Mouse (Mus musculus) kidney, embryonic 14.5 days (tissue): Measurements from ENCODE around the gene Slc39a11. TPM values are rescaled to one million over a fixed set of nuclear protein-coding genes. Genes with fewer than 3 reads are reported as not detected.

Experiments used
- ATAC-seq: fragments of 200-750 bp; cut with Nextera tagmentation; 2 replicates; pipeline ENCODE4 v1.8.0; 2017; ENCODE audit warnings: moderate number of reproducible peaks, mild to moderate bottlenecking, moderate TSS enrichment, moderate library complexity; ENCODE audit not compliant: low FRiP score, low TSS enrichment
- H3K27ac ChIP-seq: fragments of 300-500 bp; sonication (generic); 2 replicates; pipeline ENCODE4 v1.5.1; 2014; ENCODE audit warnings: low read depth, mild to moderate bottlenecking, low read length, moderate library complexity, mixed read lengths
- H3K27me3 ChIP-seq: fragments of 300-500 bp; sonication (generic); 2 replicates; pipeline ENCODE4 v1.6.1; 2014; ENCODE audit warnings: mild to moderate bottlenecking, low read length; ENCODE audit not compliant: control insufficient read depth, insufficient read depth
- H3K36me3 ChIP-seq: fragments of 300-500 bp; sonication (generic); 2 replicates; pipeline ENCODE4 v1.6.1; 2014; ENCODE audit warnings: low read length, mixed read lengths; ENCODE audit not compliant: control insufficient read depth, insufficient read depth
- H3K4me1 ChIP-seq: fragments of 300-500 bp; sonication (generic); 2 replicates; pipeline ENCODE4 v1.6.1; 2014; ENCODE audit warnings: low read length, mixed read lengths; ENCODE audit not compliant: control insufficient read depth, insufficient read depth
- H3K4me2 ChIP-seq: fragments of 300-500 bp; sonication (generic); replicated peaks from 2 replicates; pipeline ENCODE4 v1.6.1; 2014; ENCODE audit warnings: low read depth, mild to moderate bottlenecking, low read length
- H3K4me3 ChIP-seq: fragments of 300-500 bp; sonication (generic); 2 replicates; pipeline ENCODE4 v1.5.1; 2014; ENCODE audit warnings: mild to moderate bottlenecking, low read length
- H3K9ac ChIP-seq: fragments of 300-500 bp; sonication (generic); 2 replicates; pipeline ENCODE4 v1.6.1; 2014; ENCODE audit warnings: low read depth, mild to moderate bottlenecking, low read length, moderate library complexity
- H3K9me3 ChIP-seq: fragments of 300-500 bp; sonication (generic); 2 replicates; pipeline ENCODE4 v1.6.1; 2016; ENCODE audit warnings: low read length; ENCODE audit not compliant: control insufficient read depth
- WGBS: fragments of 180-500 bp; shearing (Covaris S2); extraction: QIAGEN DNeasy Blood & Tissue Kit; methylation state at CpG from one replicate; pipeline ENCODE4 v1.1.7; 2014; 5-methylcytosine and 5-hydroxymethylcytosine counted together
- polyA plus RNA-seq: library from polyadenylated mRNA; unstranded; fragments of >200 nt; fragmentation: Nextera tagmentation; extraction: Ambion mirVana; gene quantifications from 2 replicates; pipeline ENCODE4 v1.2.1, GENCODE M21; 2014

Slc39a11 gene
- polyA plus RNA-seq, 1 experiment from 2014 or later: 16.4 TPM

GRCm38 (mm10) chr11:113308256-113308941 is 341.5 kb downstream of the Slc39a11 start:
- Histone ChIP-seq H3K4me1 (no peaks in the 10 kb centered on the region), H3K27me3 (no peaks in the 10 kb centered on the region), H3K36me3 (no peaks in the 10 kb centered on the region), H3K27ac (no peak overlapping the region), H3K4me2 (no peak overlapping the region), H3K9me3 (no peaks in the 10 kb centered on the region), H3K9ac (no peak overlapping the region), H3K4me3 (no peak overlapping the region)
- ATAC-seq: no peak
- WGBS: 54% methylated on average over 4 of the region's 4 CpGs

DNA sequence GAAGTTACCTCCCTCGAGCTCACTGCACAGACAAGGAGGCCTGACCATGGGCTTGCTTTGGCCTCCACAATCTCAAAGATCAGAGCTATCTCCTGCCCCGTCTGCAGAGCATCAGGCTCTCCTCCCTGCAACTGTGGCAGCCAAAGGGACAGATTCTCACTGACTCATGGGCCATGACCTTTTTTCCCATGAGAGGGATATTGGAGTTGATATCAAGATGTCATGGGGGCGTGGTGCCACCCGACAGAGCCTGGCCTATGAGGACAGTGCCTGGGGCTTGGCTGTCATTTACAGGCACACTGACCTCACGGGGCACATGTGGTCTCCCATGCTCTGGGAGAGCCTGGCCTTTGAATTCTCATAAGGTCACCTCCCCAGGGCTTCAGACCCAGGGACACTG is 346.7 kb downstream of the Slc39a11 start:
- Histone ChIP-seq H3K4me2 (no peak overlapping the region), H3K9ac (no peak overlapping the region), H3K27me3 (no peaks in the 10 kb centered on the region), H3K9me3 (no peaks in the 10 kb centered on the region), H3K4me1 (no peaks in the 10 kb centered on the region), H3K27ac (no peak overlapping the region), H3K36me3 (no peaks in the 10 kb centered on the region), H3K4me3 (no peak overlapping the region)
- WGBS: 81% methylated on average over 5 of the region's 5 CpGs
- no peak for ATAC-seq

DNA sequence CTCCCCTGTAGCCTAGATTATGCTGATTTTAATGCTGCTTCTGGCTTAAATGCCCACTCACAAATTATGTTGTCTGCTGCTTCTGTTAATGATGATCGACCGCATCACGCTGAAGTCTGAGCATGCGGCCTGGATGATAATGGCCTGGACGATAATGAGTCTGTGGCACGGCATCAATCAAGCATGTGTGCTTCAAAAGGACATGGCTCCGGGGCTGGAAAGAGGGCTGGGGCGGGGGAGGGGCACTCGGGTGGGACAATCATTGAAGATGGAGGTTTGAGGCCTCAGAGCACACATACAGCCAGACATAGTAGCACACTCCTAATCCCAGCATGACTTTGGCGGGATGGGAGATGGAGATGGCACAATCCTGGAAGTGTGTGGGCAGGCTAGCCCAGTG is 350.4 kb downstream of the Slc39a11 start:
- H3K4me2 ChIP-seq: no peak overlapping the region
- H3K4me1 ChIP-seq: no peaks in the 10 kb centered on the region
- no peaks in the 10 kb centered on the region for H3K36me3 ChIP-seq
- no peak for ATAC-seq
- no peaks in the 10 kb centered on the region for H3K9me3 ChIP-seq
- no peak overlapping the region for H3K9ac ChIP-seq
- WGBS: 77% methylated on average over 10 of the region's 10 CpGs
- H3K27ac ChIP-seq: no peak overlapping the region
- no peaks in the 10 kb centered on the region for H3K27me3 ChIP-seq
- no peak overlapping the region for H3K4me3 ChIP-seq

DNA sequence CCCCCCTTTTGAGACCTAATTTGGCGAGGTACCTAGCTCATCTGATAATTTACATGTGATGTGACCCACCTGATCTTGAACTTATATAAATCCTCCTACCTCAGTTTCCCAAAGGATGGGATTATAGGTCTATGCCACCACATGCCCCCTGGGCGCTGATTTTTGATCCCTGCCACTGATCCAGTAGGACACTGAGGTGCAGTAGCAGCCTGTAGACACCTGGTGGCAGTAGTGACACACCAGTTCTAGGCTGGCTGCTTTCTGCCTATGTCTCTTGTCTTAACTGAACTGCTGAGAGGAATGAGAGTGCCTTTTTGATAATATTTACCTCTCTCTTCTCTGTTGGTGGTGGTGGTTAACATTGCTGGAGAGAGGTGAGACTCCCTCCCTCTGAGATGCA is 352.1 kb downstream of the Slc39a11 start:
- WGBS: 11% methylated on average over 2 of the region's 2 CpGs
- H3K27me3 ChIP-seq: no peaks in the 10 kb centered on the region
- no peak overlapping the region for H3K4me3 ChIP-seq
- H3K4me2 ChIP-seq: no peak overlapping the region
- H3K9ac ChIP-seq: no peak overlapping the region
- no peaks in the 10 kb centered on the region for H3K36me3 ChIP-seq
- no peak overlapping the region for H3K27ac ChIP-seq
- no peaks in the 10 kb centered on the region for H3K9me3 ChIP-seq
- peak; percentile 56; the same call in 1 of the 2 replicates for ATAC-seq
- no peaks in the 10 kb centered on the region for H3K4me1 ChIP-seq

DNA sequence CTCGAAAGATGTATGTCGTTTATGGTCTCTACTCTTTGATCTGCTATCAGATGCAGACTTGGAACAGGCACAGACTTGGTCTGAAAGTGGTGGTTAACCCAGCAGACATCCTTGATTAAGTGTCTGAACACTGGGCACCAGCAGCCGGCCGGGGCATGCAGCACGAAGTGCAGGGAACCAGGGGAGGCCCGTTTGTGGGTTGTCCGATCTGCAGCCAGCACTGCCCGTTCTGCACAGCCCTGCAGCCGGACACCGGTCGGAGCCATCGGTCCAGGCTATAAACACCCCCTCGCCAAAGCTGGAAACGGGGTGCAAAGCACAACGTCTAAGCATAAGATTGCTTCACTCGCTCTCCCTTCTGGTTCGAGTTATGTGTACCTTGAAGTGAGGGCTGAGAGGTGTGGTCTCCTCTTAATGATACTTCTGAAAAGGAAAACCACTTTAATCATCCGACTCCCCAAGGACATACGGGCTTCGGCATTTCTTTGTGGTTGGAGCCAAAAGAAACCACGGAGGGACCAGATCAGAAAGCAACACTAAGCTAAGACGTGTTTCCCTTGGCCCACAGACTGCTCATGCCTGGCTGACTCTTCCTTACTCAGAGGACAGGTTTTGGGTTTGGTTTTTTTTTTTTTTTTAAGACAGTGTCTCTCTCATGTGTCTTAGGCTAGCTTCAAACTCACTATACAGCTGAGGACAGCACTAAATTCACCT is 352.8 kb downstream of the Slc39a11 start:
- Histone ChIP-seq H3K4me1 (no peaks in the 10 kb centered on the region), H3K36me3 (no peaks in the 10 kb centered on the region), H3K27ac (no peak overlapping the region), H3K4me3 (no peak overlapping the region), H3K27me3 (no peaks in the 10 kb centered on the region), H3K9ac (no peak overlapping the region), H3K9me3 (no peaks in the 10 kb centered on the region), H3K4me2 (no peak overlapping the region)
- 80% methylated on average over 22 of the region's 22 CpGs for WGBS
- no peak for ATAC-seq

- H3K4me1 ChIP-seq: no peaks in the 10 kb centered on the region
- no peak overlapping the region for H3K27ac ChIP-seq
- no peaks in the 10 kb centered on the region for H3K36me3 ChIP-seq
- H3K27me3 ChIP-seq: no peaks in the 10 kb centered on the region
- no peaks in the 10 kb centered on the region for H3K9me3 ChIP-seq
- no peak overlapping the region for H3K9ac ChIP-seq
- ATAC-seq: no peak
- H3K4me2 ChIP-seq: no peak overlapping the region
- 31% methylated on average over 7 of the region's 7 CpGs for WGBS
- no peak overlapping the region for H3K4me3 ChIP-seq
Observed at GRCm38 (mm10) chr11:113296162-113296561, 353.7 kb downstream of the Slc39a11 start.

- H3K4me2 ChIP-seq: no peak overlapping the region
- no peaks in the 10 kb centered on the region for H3K36me3 ChIP-seq
- no peaks in the 10 kb centered on the region for H3K27me3 ChIP-seq
- 55% methylated on average over 8 of the region's 8 CpGs for WGBS
- no peaks in the 10 kb centered on the region for H3K9me3 ChIP-seq
- no peak overlapping the region for H3K9ac ChIP-seq
- ATAC-seq: no peak
- H3K4me1 ChIP-seq: no peaks in the 10 kb centered on the region
- H3K4me3 ChIP-seq: no peak overlapping the region
- H3K27ac ChIP-seq: no peak overlapping the region
Observed at GRCm38 (mm10) chr11:113294518-113294917, 355.4 kb downstream of the Slc39a11 start.

GRCm38 (mm10) chr11:113292906-113293614 is 356.8 kb downstream of the Slc39a11 start:
- H3K27ac ChIP-seq: no peak overlapping the region
- H3K4me1 ChIP-seq: no peaks in the 10 kb centered on the region
- ATAC-seq: no peak
- no peak overlapping the region for H3K9ac ChIP-seq
- 53% methylated on average over 13 of the region's 13 CpGs for WGBS
- no peaks in the 10 kb centered on the region for H3K27me3 ChIP-seq
- no peak overlapping the region for H3K4me3 ChIP-seq
- no peaks in the 10 kb centered on the region for H3K36me3 ChIP-seq
- H3K9me3 ChIP-seq: no peaks in the 10 kb centered on the region
- no peak overlapping the region for H3K4me2 ChIP-seq
